Mouse (Mus musculus): ENCODE measurements around the gene Map2k7.

Gene Map2k7

DNA sequence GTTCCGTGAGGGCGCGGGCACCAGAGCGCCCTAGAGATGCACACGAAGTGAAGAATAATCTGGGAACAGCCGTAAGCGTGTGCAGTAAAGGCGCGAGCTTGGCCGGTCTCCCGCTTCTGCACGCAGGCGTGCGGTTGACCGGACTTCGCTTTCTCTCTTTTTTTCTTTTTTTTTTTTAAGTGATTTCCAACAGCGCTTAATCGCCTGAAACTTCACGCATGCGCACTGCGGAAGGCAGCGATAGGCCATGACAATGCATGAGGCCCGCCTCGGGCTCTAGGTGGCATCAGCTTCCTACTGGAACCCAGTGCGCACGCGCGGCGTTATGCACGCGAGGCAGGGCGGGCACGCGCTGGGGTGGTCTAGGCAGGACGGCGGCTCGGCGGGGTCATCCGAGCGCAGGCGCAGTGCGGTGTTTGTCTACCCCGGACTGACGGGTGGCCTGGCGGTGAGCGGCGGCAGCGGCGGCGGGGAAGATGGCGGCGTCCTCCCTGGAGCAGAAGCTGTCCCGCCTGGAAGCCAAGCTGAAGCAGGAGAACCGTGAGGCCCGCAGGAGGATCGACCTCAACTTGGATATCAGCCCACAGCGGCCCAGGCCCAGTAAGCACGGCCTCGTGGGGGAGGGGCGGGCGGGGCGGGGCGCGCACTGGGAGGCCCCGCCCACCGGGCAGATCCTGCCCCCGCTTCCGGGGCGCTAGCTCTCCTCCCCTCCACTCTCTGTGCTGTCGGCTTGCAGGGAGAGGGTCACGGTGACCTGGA, at the start of gene Map2k7, which contains the start of gene Gm49320:
TSS of gene Map2k7 (plus strand) at position 307 of the 759 bp plus-strand sequence.
TSS of gene Gm49320 (plus strand) at position 432 of the 759 bp plus-strand sequence.
- DNase-seq (ENCODE audit: low read depth, low spot score) = peak; percentile 100

- no peak for DNase-seq (ENCODE audit: low read depth, low spot score)
Measured at GRCm38 (mm10) chr8:4189031-4189722, 49.4 kb upstream of the Map2k7 start.

- peak; percentile 93 for DNase-seq (ENCODE audit: low read depth, low spot score)
Measured at GRCm38 (mm10) chr8:4192305-4192704, 46.2 kb upstream of the Map2k7 start.

DNA sequence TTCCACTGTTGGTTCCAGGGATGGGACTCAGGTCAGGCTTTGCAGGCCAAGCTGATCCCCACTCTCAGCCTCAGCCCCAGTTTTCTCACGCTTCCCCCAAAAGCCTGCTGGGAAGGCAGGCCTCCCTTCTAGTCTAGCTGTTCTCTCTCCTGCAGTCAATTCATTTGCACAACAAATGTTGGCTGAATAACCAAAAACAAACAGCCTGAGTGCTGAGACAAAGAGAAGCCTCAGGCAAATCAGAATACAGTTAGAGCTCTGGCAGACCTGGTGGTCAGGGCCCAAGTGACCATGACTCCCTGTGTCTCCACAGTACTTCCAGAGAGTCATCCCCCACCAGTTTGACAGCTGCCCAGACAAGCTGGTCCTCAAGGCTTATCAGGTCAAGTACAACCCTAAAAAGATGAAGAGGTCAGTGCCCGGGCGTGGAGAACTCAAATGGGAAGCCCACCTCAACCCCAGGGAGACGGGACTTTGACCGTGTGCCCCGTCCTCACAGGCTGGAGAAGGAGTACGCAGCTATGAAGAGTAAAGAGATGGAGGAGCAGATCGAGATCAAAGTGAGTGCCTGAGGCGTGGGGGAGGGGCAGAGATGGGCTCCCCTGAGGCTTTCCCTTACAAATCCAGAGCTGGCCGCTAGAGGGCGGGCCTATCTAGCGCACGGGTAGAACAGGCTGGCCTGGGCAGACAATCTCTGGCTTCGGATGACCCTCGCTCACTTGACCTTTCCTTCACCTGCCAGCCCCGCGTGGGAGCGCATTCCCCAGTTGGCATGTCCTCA, 45.5 kb upstream of the Map2k7 start:
- DNase-seq (ENCODE audit: low read depth, low spot score) = peak; percentile 87

DNA sequence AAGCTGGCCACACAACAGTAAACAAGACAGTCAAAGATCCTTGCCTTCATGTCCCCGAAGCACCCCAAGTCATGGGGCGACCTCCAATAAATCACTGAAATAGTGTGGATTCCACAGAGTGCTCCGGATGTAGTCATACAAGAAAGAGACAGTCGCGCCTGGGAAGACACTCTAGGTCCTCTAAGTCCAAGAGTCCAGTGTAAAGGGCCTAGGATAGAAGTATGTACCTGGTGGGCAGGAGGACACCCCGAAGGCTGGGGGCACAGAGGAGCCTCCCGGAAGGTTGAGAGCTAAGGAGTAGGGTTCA, 45.0 kb upstream of the Map2k7 start:
- DNase-seq (ENCODE audit: low read depth, low spot score) = no peak

DNA sequence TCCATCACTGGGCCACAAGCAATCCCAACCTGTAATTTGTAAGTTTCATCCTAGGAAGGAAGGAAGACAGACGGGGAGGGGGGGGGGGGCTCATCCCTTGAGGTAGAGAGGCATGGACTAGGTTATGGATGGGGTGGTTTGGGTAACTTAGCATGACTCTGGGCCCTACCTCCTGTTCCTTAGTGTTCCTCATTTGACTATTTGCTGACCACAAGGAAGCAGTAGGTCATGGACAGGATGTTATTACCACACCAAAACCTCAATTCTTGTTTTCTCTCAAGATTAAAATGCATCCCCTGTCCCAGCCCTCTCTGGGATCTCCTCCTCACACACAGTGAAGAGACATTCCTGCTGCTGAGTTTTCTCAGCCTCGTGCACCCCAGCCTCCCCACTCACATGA, 37.2 kb upstream of the Map2k7 start:
- no peak for DNase-seq (ENCODE audit: low read depth, low spot score)

DNA sequence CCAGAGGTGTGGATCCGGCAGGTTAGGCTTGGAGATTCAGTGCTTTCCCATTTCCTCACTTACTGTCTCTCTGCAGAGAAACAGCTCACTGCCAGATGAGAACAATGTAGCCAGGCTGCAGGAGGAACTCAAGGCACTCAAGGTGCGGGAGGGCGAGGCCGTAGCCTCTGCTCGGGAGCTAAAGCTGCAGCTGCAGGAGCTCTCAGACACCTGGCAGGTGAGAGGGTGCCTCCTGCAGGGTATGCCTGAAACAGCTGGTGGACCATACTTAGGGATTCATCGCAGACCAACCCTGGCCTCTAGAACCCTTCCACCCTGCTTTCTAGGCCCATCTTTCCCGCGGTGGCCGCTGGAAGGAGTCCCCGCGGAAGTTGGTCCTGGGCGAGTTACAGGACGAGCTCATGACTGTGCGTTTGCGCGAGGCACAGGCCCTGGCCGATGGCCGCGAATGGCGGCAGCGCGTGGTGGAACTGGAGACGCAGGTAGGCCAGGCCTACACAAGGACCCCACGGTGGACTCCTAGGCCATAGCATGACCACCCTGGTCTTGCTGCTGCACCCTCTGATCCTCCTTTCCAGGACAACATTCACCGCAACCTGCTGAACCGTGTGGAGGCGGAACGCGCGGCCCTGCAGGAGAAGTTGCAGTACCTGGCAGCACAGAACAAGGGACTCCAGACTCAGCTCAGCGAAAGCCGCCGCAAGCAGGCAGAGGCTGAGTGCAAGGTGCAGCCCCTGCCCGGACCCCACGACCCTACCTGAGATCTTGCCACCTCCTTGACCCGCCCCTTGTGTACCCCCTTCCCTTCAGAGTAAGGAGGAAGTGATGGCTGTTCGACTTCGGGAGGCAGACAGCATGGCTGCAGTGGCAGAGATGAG, 33.1 kb upstream of the Map2k7 start:
- DNase-seq (ENCODE audit: low read depth, low spot score) = no peak

DNA sequence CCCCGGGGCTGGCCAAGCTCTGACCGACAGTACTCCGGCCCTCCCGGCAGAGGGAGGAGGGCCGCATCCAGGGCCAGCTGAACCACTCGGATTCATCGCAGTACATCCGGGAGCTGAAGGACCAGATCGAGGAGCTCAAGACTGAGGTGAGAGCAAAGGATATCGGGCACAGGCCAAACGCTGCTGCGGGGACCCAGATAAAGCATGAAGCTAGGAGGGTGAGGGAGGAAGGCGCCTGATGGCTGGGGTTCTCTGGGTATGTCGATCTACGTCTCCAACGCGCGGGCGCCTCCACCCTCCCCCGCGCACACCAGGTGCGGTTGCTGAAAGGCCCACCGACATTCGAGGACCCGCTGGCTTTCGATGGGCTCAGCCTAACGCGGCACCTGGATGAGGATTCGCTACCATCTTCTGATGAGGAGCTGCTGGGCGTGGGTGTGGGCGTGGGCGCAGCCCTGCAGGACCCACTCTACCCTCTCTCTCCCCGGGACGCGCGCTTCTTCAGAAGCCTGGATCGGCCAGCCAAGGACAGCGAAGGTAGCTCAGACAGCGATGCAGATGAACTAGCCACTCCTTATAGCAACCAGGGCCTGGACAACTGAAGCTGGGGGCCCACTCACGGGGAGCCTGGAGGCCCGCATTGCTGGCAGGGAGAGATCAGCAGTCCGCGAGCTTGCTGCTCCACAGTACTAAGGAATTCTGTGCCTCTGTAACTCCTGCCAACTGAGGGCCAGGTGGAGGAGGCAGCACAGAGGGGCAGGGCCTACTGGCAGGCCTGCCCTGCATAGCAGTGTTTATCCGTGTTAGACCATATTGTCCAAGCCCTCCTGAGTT, 32.1 kb upstream of the Map2k7 start:
- peak; percentile 77 for DNase-seq (ENCODE audit: low read depth, low spot score)

DNA sequence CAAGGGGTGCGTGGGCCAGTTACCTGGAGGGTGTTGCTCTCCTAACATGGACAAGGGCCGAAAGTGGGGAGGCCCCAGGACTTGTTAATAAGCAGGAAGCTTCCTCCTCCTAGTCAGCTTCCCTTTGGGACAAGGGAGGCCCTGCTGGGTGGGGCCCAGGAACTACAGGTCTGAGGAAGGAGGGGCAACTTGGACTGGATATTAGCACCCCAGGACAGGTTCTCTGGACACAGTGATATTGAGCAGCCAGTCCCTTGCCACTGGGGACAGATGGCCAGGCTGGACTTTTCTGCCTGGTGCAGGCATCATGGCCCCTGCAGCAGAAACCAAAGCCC, 31.6 kb upstream of the Map2k7 start:
- no peak for DNase-seq (ENCODE audit: low read depth, low spot score)

GRCm38 (mm10) chr8:4211097-4211496, 27.4 kb upstream of the Map2k7 start:
- no peak for DNase-seq (ENCODE audit: low read depth, low spot score)

DNA sequence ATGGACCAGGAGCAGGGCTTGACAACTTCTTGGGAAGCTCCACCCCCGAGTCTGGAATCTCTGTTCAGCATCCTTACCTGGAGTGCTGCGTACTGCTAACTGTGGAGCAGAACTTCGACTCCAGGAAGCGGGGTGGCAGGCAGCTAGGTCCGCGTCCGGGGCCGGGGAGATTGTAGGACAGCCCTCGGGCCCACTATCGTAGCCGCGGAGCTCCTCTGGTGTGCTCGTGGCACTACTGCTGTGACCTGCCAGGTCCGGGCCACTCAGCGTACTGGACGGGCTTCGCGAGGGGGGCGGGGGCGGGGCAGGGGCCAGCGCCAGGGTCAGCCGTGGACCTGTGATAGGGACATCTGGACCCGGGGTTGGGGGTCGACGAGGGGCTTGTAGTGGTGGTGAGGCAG, 25.7 kb upstream of the Map2k7 start:
- DNase-seq (ENCODE audit: low read depth, low spot score) = peak; percentile 58

DNA sequence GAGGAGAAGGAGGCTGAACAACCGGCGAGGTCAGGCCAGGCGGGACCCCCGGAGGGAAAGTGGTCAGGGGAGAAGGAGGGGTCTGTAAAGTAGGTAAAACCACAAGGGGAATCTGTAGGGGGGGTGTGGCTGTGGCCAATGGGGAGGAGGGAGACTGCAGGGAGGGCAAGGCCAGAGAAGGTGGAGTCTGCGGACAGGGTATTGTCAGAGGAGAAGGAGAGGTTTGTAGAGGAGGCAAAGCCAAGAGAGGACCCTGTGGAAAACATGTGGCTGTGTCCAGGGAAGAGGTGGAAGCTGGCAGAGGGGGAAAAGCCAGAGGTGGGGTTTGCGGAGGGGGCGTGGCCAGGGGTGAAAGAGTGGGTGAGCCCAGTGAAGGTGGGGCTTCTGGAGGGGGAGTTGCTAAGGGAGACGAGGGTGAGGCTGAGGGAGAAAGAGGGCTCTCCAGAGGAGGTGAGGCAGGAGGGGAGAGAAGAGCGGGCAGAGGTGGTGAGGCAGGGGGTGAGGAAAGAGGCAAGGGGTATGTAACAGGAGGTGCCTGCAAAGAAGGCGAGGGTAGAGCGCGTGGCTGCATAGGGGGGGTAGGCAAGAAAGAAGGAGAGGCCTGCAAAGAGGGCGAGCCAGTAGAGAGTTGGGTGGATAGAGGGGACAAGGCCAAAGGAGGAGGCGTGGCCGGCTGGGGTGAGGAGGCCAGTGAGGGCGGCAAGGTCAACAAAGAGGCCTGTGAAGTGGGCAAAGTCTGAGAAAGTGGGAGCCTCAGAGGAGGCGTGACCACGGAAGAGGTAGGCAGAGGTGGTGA, 25.1 kb upstream of the Map2k7 start:
- no peak for DNase-seq (ENCODE audit: low read depth, low spot score)

DNA sequence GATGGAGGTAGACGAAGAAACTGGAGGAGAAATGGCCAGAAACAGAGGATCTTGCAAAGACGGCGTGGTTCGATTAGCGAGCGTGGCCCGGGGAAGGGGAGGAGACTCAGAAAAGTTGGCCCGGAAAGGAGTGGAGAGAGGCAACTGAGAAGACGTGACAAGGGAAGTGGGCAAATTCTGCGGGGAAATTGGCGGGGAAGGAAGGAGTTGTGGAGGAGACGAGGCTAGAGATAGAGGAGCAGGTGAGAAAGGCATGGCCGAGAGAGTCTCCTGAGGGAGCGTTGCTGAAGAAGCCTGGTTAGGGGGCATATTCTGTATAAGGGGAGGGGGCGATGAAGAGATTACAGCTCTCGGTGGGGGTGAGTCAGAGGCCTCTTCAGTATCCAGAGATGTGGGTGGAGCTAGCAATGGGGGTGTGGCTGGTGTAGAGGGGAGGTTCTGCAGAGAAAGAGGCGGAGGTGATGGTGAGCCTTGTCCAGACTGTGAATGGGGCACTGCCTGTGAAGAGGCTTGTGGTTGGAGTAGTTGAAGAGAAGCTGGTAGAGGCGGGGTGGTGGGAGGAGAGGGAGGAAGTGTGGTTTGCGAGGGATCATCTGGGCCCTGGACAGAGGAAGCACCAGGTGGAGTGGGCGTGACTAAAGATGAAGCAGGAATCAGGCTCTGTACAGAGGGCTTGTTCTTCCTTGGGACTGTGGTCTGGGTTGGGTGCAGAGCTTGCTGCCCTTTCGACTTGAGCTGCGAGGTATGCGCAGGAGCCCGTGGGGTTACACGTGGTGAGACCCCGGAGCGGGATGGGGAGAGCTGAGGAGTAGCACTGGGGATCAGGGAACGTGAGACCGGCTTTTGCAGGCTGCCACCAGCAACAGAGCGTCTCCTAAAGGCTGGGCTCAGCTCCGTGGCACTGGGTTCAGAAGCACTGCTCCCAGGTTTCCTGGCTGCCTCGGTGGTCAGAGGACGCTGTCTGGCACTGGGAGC, 24.2 kb upstream of the Map2k7 start:
- DNase-seq (ENCODE audit: low read depth, low spot score) = no peak

- DNase-seq (ENCODE audit: low read depth, low spot score) = no peak
Measured at GRCm38 (mm10) chr8:4216296-4216695, 22.2 kb upstream of the Map2k7 start.

GRCm38 (mm10) chr8:4216791-4217621, 21.5 kb upstream of the Map2k7 start, which contains the start of gene Prr36:
Gene Prr36 (minus strand): TSS chr8:4217459.
- peak; percentile 87 for DNase-seq (ENCODE audit: low read depth, low spot score)

- DNase-seq (ENCODE audit: low read depth, low spot score) = peak; percentile 61
Measured at GRCm38 (mm10) chr8:4219617-4220016, 18.9 kb upstream of the Map2k7 start.

DNA sequence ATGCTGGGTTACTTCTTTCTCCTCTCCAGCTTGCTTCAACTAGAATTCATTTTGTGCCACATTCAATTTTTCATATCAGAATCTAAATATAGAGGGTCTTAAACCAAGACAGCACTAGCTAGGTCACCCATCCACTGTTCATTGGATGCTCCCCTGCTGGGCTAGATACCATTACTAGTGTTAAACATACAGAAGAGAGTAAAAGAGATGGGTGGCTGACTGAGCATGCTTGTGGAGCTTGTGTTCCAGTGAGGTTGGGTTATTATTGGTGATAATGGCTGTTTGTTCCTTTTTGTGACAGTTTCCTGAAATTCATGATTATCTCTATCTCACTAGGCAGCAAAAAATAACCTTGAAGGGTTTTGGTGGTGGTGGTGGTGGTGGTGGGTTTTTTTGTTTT, 16.5 kb upstream of the Map2k7 start:
- no peak for DNase-seq (ENCODE audit: low read depth, low spot score)

- no peak for DNase-seq (ENCODE audit: low read depth, low spot score)
Measured at GRCm38 (mm10) chr8:4226323-4226722, 12.2 kb upstream of the Map2k7 start.
